Mouse (Mus musculus) lung, postnatal 0 days (tissue): ENCODE measurements around the gene Vdac2. TPM values are rescaled to one million over a fixed set of nuclear protein-coding genes. Genes with fewer than 3 reads are reported as not detected.

Experiments used
- ATAC-seq: fragments of 200-750 bp; cut with Nextera tagmentation; 2 replicates; pipeline ENCODE4 v1.8.0; 2017; ENCODE audit warnings: moderate library complexity
- DNase-seq: peaks from one replicate; pipeline ENCODE4 v3.0.0-alpha.2; 2016; ENCODE audit warnings: low spot score
- H3K27ac ChIP-seq: fragments of 300-500 bp; sonication (generic); 2 replicates; pipeline ENCODE4 v1.5.1; 2014; ENCODE audit warnings: antibody characterized with exemption, mild to moderate bottlenecking, low read length, mixed read lengths
- H3K27me3 ChIP-seq: fragments of 300-500 bp; sonication (generic); replicated peaks from 2 replicates; pipeline ENCODE4 v1.6.1; 2014; ENCODE audit warnings: low read length, mixed read lengths; ENCODE audit not compliant: insufficient read depth
- H3K36me3 ChIP-seq: fragments of 300-500 bp; sonication (generic); 2 replicates; pipeline ENCODE4 v1.6.1; 2014; ENCODE audit warnings: low read length, mixed read lengths; ENCODE audit not compliant: insufficient read depth
- H3K4me1 ChIP-seq: fragments of 300-500 bp; sonication (generic); 2 replicates; pipeline ENCODE4 v1.6.1; 2014; ENCODE audit warnings: antibody characterized with exemption, low read depth, low read length, mixed read lengths; ENCODE audit not compliant: insufficient read depth
- H3K4me2 ChIP-seq: fragments of 300-500 bp; sonication (generic); replicated peaks from 2 replicates; pipeline ENCODE4 v1.6.1; 2014; ENCODE audit warnings: low read depth, mild to moderate bottlenecking, low read length, moderate library complexity, mixed read lengths
- H3K4me3 ChIP-seq: fragments of 300-500 bp; sonication (generic); 2 replicates; pipeline ENCODE4 v1.5.1; 2014; ENCODE audit warnings: low read depth, low read length
- H3K9ac ChIP-seq: fragments of 300-500 bp; sonication (generic); replicated peaks from 2 replicates; pipeline ENCODE4 v1.6.1; 2014; ENCODE audit warnings: low read depth, mild to moderate bottlenecking
- H3K9me3 ChIP-seq: fragments of 300-500 bp; sonication (generic); 2 replicates; pipeline ENCODE4 v1.6.1; 2016; ENCODE audit warnings: low read length, mixed read lengths
- CTCF ChIP-seq: IDR thresholded peaks from 2 replicates; pipeline ENCODE4 v1.5.1; 2016; ENCODE audit warnings: antibody characterized with exemption, mild to moderate bottlenecking
- EP300 ChIP-seq: IDR thresholded peaks from 2 replicates; pipeline ENCODE4 v1.6.1; 2016; ENCODE audit warnings: antibody characterized with exemption, mild to moderate bottlenecking, control low read depth
- WGBS: fragments of 180-500 bp; shearing (Covaris S2); extraction: QIAGEN DNeasy Blood & Tissue Kit; methylation state at CpG from one replicate; pipeline ENCODE4 v1.1.7; 2014; 5-methylcytosine and 5-hydroxymethylcytosine counted together
- polyA plus RNA-seq: library from polyadenylated mRNA; unstranded; fragments of >200 nt; fragmentation: Nextera tagmentation; extraction: Ambion mirVana; gene quantifications from 2 replicates; pipeline ENCODE4 v1.2.1, GENCODE M21; 2015

Gene Vdac2
- polyA plus RNA-seq, 1 experiment from 2014 or later, result 221 TPM

- H3K27ac ChIP-seq, result peak overlapping the region; percentile 84
- H3K4me3 ChIP-seq, result no peak overlapping the region
- no peak overlapping the region for H3K9ac ChIP-seq
- peaks cover 20% of the 10 kb centered on the region; the same call in 1 of the 2 replicates for H3K4me1 ChIP-seq
- ATAC-seq, result peak; percentile 78
- no peaks in the 10 kb centered on the region for H3K27me3 ChIP-seq
- peak; percentile 84 for DNase-seq
- no peak overlapping the region for H3K4me2 ChIP-seq
- 10% methylated on average over 7 of the region's 7 CpGs for WGBS
- no peaks in the 10 kb centered on the region for H3K36me3 ChIP-seq
- no peaks in the 10 kb centered on the region for H3K9me3 ChIP-seq
- TF ChIP-seq CTCF, result no peak
- TF ChIP-seq EP300, result no peak; the same call in 1 of the 2 replicates
Measured at GRCm38 (mm10) chr14:21822795-21823374, 2.2 kb upstream of the Vdac2 start.

GRCm38 (mm10) chr14:21823897-21824296 is 1.1 kb upstream of the Vdac2 start:
- H3K4me3 ChIP-seq, result no peak overlapping the region
- H3K27me3 ChIP-seq, result no peaks in the 10 kb centered on the region
- 39% methylated on average over 7 of the region's 7 CpGs for WGBS
- H3K4me1 ChIP-seq, result peaks cover 20% of the 10 kb centered on the region; the same call in 1 of the 2 replicates
- H3K4me2 ChIP-seq, result no peak overlapping the region
- H3K9me3 ChIP-seq, result no peaks in the 10 kb centered on the region
- no peaks in the 10 kb centered on the region for H3K36me3 ChIP-seq
- peak overlapping the region; percentile 33; the same call in 1 of the 2 replicates for H3K27ac ChIP-seq
- H3K9ac ChIP-seq, result no peak overlapping the region
- DNase-seq, result peak; percentile 58
- peak; percentile 45 for ATAC-seq
- peak; percentile 80 for TF ChIP-seq EP300
- no peak for TF ChIP-seq CTCF

- TF ChIP-seq EP300, result no peak
- no peak for TF ChIP-seq CTCF
- Histone ChIP-seq H3K36me3 (no peaks in the 10 kb centered on the region), H3K9me3 (no peaks in the 10 kb centered on the region), H3K27me3 (no peaks in the 10 kb centered on the region), H3K4me1 (peaks cover 20% of the 10 kb centered on the region; the same call in 1 of the 2 replicates), H3K4me2 (no peak overlapping the region), H3K9ac (no peak overlapping the region), H3K4me3 (no peak overlapping the region), H3K27ac (no peak overlapping the region)
- 51% methylated on average over 9 of the region's 9 CpGs for WGBS
- ATAC-seq (no peak), DNase-seq (no peak)
Measured at GRCm38 (mm10) chr14:21825786-21826491, 901 bp downstream of the Vdac2 start.

GRCm38 (mm10) chr14:21830876-21831767 is 6.1 kb downstream of the Vdac2 start:
- peaks cover 10% of the 10 kb centered on the region; the same call in 1 of the 2 replicates for H3K4me1 ChIP-seq
- peak overlapping the region; percentile 91 for H3K4me3 ChIP-seq
- DNase-seq, result peak; percentile 97
- no peaks in the 10 kb centered on the region for H3K27me3 ChIP-seq
- WGBS, result under 1% methylated on average over 60 of the region's 73 CpGs
- peak overlapping the region; percentile 55 for H3K4me2 ChIP-seq
- H3K36me3 ChIP-seq, result no peaks in the 10 kb centered on the region; the same call in 1 of the 2 replicates
- peak overlapping the region; percentile 74 for H3K9ac ChIP-seq
- TF ChIP-seq CTCF (peak; percentile 35), EP300 (no peak)
- peak; percentile 98 for ATAC-seq
- no peaks in the 10 kb centered on the region for H3K9me3 ChIP-seq
- peak overlapping the region; percentile 92 for H3K27ac ChIP-seq

GRCm38 (mm10) chr14:21831830-21832403 is 6.9 kb downstream of the Vdac2 start:
- ATAC-seq (0 out of 2 replicates have a peak, but pooled peaks have one; percentile 1), DNase-seq (peak; percentile 81)
- Histone ChIP-seq H3K9ac (peak overlapping the region; percentile 74), H3K9me3 (no peaks in the 10 kb centered on the region), H3K36me3 (peaks cover 5% of the 10 kb centered on the region; the same call in 1 of the 2 replicates), H3K4me1 (peaks cover 4% of the 10 kb centered on the region; the same call in 1 of the 2 replicates), H3K27me3 (no peaks in the 10 kb centered on the region), H3K27ac (peak overlapping the region; percentile 92), H3K4me3 (peak overlapping the region; percentile 91), H3K4me2 (peak overlapping the region; percentile 55)
- WGBS, result under 1% methylated on average over 28 of the region's 28 CpGs
- no peak for TF ChIP-seq EP300
- TF ChIP-seq CTCF, result 0 out of 2 replicates have a peak, but pooled peaks have one; percentile 1
